Mouse (Mus musculus) CH12.LX (cell line): ENCODE measurements at regions not wholly inside any gene's neighbourhood (a gene's known extent, or its start where the extent isn't known, plus 50 kb on each side); places are given as distances from the start of the nearest gene placed in this dataset.
A peak's percentile ranks its signal among the peaks of the same experiment; 100 is the strongest.

Experiments
- DNase-seq: peaks from one replicate; pipeline ENCODE4 v3.0.0-alpha.2; 2013; ENCODE audit errors: extremely low read depth
- H3K27ac ChIP-seq: 2 replicates; pipeline ENCODE4 v1.5.1; 2012; ENCODE audit warnings: low read depth, mild to moderate bottlenecking, control low read depth, moderate library complexity; ENCODE audit not compliant: insufficient read depth
- H3K27me3 ChIP-seq: replicated peaks from 2 replicates; pipeline ENCODE3; 2012; ENCODE audit warnings: inconsistent platforms
- H3K36me3 ChIP-seq, 2 experiments: replicated peaks in 1 of 2; 2 replicates each; pipeline versions ENCODE3 to v1.6.1; 2012; ENCODE audit warnings: inconsistent platforms in 1 of 2, low read length in 1 of 2, mild to moderate bottlenecking in 1 of 2, mixed read lengths in 1 of 2, moderate library complexity in 1 of 2; ENCODE audit not compliant: control insufficient read depth in 1 of 2, insufficient read depth in 1 of 2
- H3K4me1 ChIP-seq, 2 experiments: 2 replicates each; pipeline ENCODE4 v1.6.1; 2012; ENCODE audit warnings: inconsistent platforms in 1 of 2, moderate library complexity in 1 of 2; ENCODE audit not compliant: insufficient read depth in 2 of 2, control insufficient read depth in 1 of 2
- H3K4me2 ChIP-seq: 2 replicates; pipeline ENCODE4 v1.6.1; 2012; ENCODE audit warnings: low read depth, mild to moderate bottlenecking, control low read depth; ENCODE audit not compliant: poor library complexity, insufficient read depth, severe bottlenecking
- H3K4me3 ChIP-seq, 3 experiments: fragments of 150-350 bp in 1 of 3; sonication (generic) in 1 of 3; replicated peaks in 1 of 3; 2 replicates each; pipeline versions ENCODE3 to v1.5.1; 2011 to 2012; ENCODE audit warnings: low read depth in 2 of 3, low read length in 2 of 3, mild to moderate bottlenecking in 2 of 3, moderate library complexity in 2 of 3, control low read depth in 1 of 3, improper control_type of control experiment in 1 of 3, inconsistent platforms in 1 of 3, mixed read lengths in 1 of 3; ENCODE audit not compliant: poor library complexity in 1 of 3
- H3K79me2 ChIP-seq: replicated peaks from 2 replicates; pipeline ENCODE4 v1.6.1; 2012; ENCODE audit warnings: mild to moderate bottlenecking, moderate library complexity; ENCODE audit not compliant: control insufficient read depth, poor library complexity, insufficient read depth, severe bottlenecking; ENCODE audit errors: extremely low read depth
- H3K9ac ChIP-seq: 2 replicates; pipeline ENCODE4 v1.6.1; 2012; ENCODE audit warnings: low read depth, mild to moderate bottlenecking, control low read depth, moderate library complexity; ENCODE audit not compliant: insufficient read depth
- H3K9me3 ChIP-seq: replicated peaks from 2 replicates; pipeline ENCODE3; 2012; ENCODE audit warnings: low read length, inconsistent platforms, mixed read lengths
- BHLHE40 ChIP-seq: IDR thresholded peaks from 2 replicates; pipeline ENCODE4 v1.6.1; 2011; ENCODE audit warnings: mild to moderate bottlenecking, low read depth, low read length, improper control_type of control experiment
- CHD2 ChIP-seq: IDR thresholded peaks from 2 replicates; pipeline ENCODE4 v1.6.1; 2011; ENCODE audit warnings: low read length, improper control_type of control experiment
- CTCF ChIP-seq, 2 experiments: IDR thresholded peaks in 1 of 2; conservative IDR thresholded peaks in 1 of 2; 2 replicates each; pipeline ENCODE4 v1.5.1; 2011 to 2012; ENCODE audit warnings: low read depth in 2 of 2, low read length in 2 of 2, improper control_type of control experiment in 1 of 2, inconsistent platforms in 1 of 2, mild to moderate bottlenecking in 1 of 2, moderate library complexity in 1 of 2
- EP300 ChIP-seq: IDR thresholded peaks from 2 replicates; pipeline ENCODE4 v1.6.1; 2011; ENCODE audit warnings: low read length, improper control_type of control experiment
- ETS1 ChIP-seq: conservative IDR thresholded peaks from 2 replicates; pipeline ENCODE4 v1.6.1; 2012; ENCODE audit warnings: low read depth, mild to moderate bottlenecking, inconsistent platforms, low read length, improper control_type of control experiment, moderate library complexity
- IRF4 ChIP-seq: IDR thresholded peaks from 2 replicates; pipeline ENCODE4 v1.6.1; 2014; ENCODE audit warnings: low read depth, mild to moderate bottlenecking, inconsistent platforms, low read length, improper control_type of control experiment
- JUN ChIP-seq: IDR thresholded peaks from 2 replicates; pipeline ENCODE4 v1.6.1; 2011; ENCODE audit warnings: low read depth, mild to moderate bottlenecking, low read length, improper control_type of control experiment, moderate library complexity; ENCODE audit not compliant: insufficient read depth
- JUND ChIP-seq: conservative IDR thresholded peaks from 2 replicates; pipeline ENCODE4 v1.6.1; 2011; ENCODE audit warnings: low read depth, low read length, improper control_type of control experiment
- MAFK ChIP-seq: IDR thresholded peaks from 2 replicates; pipeline ENCODE4 v1.6.1; 2011; ENCODE audit warnings: low read length, improper control_type of control experiment; ENCODE audit not compliant: insufficient replicate concordance
- MAX ChIP-seq: IDR thresholded peaks from 2 replicates; pipeline ENCODE4 v1.6.1; 2011; ENCODE audit warnings: low read length, improper control_type of control experiment
- MEF2A ChIP-seq: IDR thresholded peaks from 2 replicates; pipeline ENCODE4 v1.6.1; 2014; ENCODE audit warnings: low read depth, mild to moderate bottlenecking, inconsistent platforms, low read length, improper control_type of control experiment, borderline replicate concordance
- MYC ChIP-seq: IDR thresholded peaks from 2 replicates; pipeline ENCODE4 v1.6.1; 2011; ENCODE audit warnings: low read depth, mild to moderate bottlenecking, improper control_type of control experiment, low read length
- NELFE ChIP-seq: IDR thresholded peaks from 2 replicates; pipeline ENCODE4 v1.6.1; 2011; ENCODE audit warnings: low read depth, low read length, improper control_type of control experiment
- NRF1 ChIP-seq: IDR thresholded peaks from 2 replicates; pipeline ENCODE4 v1.6.1; 2014; ENCODE audit warnings: low read depth, mild to moderate bottlenecking, inconsistent platforms, low read length, improper control_type of control experiment, moderate library complexity
- POLR2A ChIP-seq: IDR thresholded peaks from 2 replicates; pipeline ENCODE4 v1.6.1; 2011; ENCODE audit warnings: low read depth, mild to moderate bottlenecking, improper control_type of control experiment, low read length
- RAD21 ChIP-seq: IDR thresholded peaks from 2 replicates; pipeline ENCODE4 v1.6.1; 2011; ENCODE audit warnings: low read depth, mild to moderate bottlenecking, low read length, improper control_type of control experiment, moderate library complexity
- RCOR1 ChIP-seq: conservative IDR thresholded peaks from 2 replicates; pipeline ENCODE4 v1.6.1; 2012; ENCODE audit warnings: low read depth, mild to moderate bottlenecking, inconsistent platforms, low read length, improper control_type of control experiment
- SIN3A ChIP-seq: IDR thresholded peaks from 2 replicates; pipeline ENCODE4 v1.6.1; 2012; ENCODE audit warnings: low read length, improper control_type of control experiment, inconsistent platforms
- SMC3 ChIP-seq: IDR thresholded peaks from 2 replicates; pipeline ENCODE4 v1.6.1; 2011; ENCODE audit warnings: low read depth, low read length, improper control_type of control experiment
- TBP ChIP-seq: conservative IDR thresholded peaks from 2 replicates; pipeline ENCODE4 v1.6.1; 2011; ENCODE audit warnings: low read depth, low read length, improper control_type of control experiment
- TCF12 ChIP-seq: IDR thresholded peaks from 2 replicates; pipeline ENCODE4 v1.6.1; 2014; ENCODE audit warnings: low read depth, mild to moderate bottlenecking, inconsistent platforms, low read length, improper control_type of control experiment
- ZNF384 ChIP-seq: IDR thresholded peaks from 2 replicates; pipeline ENCODE4 v1.6.1; 2012; ENCODE audit warnings: low read depth, low read length, improper control_type of control experiment, inconsistent platforms
- dilution Hi-C: fragments of 300-500 bp; cut with MboI; formaldehyde crosslinking; loops from 2 replicates; pipeline ENCODE4 v1.14.3; 2020; ENCODE audit warnings: low sequenced_read_pairs; ENCODE audit not compliant: extremely low pct_unique_long_range_greater_than_20kb, extremely low pct_ligation_motif_present
- in situ Hi-C: fragments of 300-500 bp; cut with MboI; formaldehyde crosslinking; loops from 3 replicates; pipeline ENCODE4 v1.14.3; 2019; ENCODE audit warnings: low sequenced_read_pairs, low pct_ligation_motif_present, low pct_unique_long_range_greater_than_20kb, mixed read lengths

GRCm38 (mm10) chr4:35322432-35323173 lies 96.6 kb upstream of the C9orf72 start:
- H3K4me1 ChIP-seq = peaks cover 3 to 18% of the 10 kb centered on the region in 2 experiments; a peak in 2 of 4 replicates
- dilution Hi-C loops (no loop called here), in situ Hi-C loops (no loop called here)
- H3K9me3 ChIP-seq = no peaks in the 10 kb centered on the region
- H3K9ac ChIP-seq = no peak overlapping the region
- H3K79me2 ChIP-seq = no peaks in the 10 kb centered on the region
- TF ChIP-seq EP300 = peak; percentile 87
- no peak for TF ChIP-seq POLR2A
- peak; percentile 94 for TF ChIP-seq MAFK
- TF ChIP-seq RCOR1 = no peak
- TF ChIP-seq CHD2 = no peak
- 0 out of 2 replicates have a peak, but pooled peaks have one; percentile 40 for TF ChIP-seq MEF2A
- TF ChIP-seq ZNF384 = peak; percentile 95
- peak; percentile 56 for TF ChIP-seq JUND
- TF ChIP-seq MAX = no peak
- no peak for TF ChIP-seq NELFE
- TF ChIP-seq JUN = peak; percentile 57
- 0 out of 2 replicates have a peak, but pooled peaks have one; percentile 31 for TF ChIP-seq TBP
- TF ChIP-seq SMC3 = no peak
- no peak for TF ChIP-seq BHLHE40
- TF ChIP-seq ETS1 = peak; percentile 16; the same call in 1 of the 2 replicates
- TF ChIP-seq IRF4 = peak; percentile 64
- TF ChIP-seq MYC = 0 out of 2 replicates have a peak, but pooled peaks have one; percentile 21
- TF ChIP-seq TCF12 = no peak
- TF ChIP-seq, all 38 proteins: peak for 10
- Histone ChIP-seq H3K4me2 (no peak overlapping the region), H3K36me3 (no peaks in the 10 kb centered on the region), H3K27me3 (no peaks in the 10 kb centered on the region), H3K27ac (no peak overlapping the region), H3K4me3 (no peak overlapping the region)
- DNase-seq = peak; percentile 77

- Histone ChIP-seq H3K79me2 (no peaks in the 10 kb centered on the region), H3K4me2 (0 out of 2 replicates have a peak overlapping the region, but pooled peaks have one; percentile 24), H3K4me3 (no peak overlapping the region), H3K27ac (no peak overlapping the region), H3K4me1 (peaks cover 6 to 13% of the 10 kb centered on the region in 2 experiments), H3K36me3 (no peaks in the 10 kb centered on the region), H3K9ac (no peak overlapping the region), H3K27me3 (no peaks in the 10 kb centered on the region), H3K9me3 (no peaks in the 10 kb centered on the region)
- TF ChIP-seq TCF12 = 0 out of 2 replicates have a peak, but pooled peaks have one; percentile 49
- peak; percentile 36 for TF ChIP-seq SMC3
- TF ChIP-seq BHLHE40 = peak; percentile 37; the same call in 1 of the 2 replicates
- no peak for TF ChIP-seq POLR2A
- TF ChIP-seq ETS1 = 0 out of 2 replicates have a peak, but pooled peaks have one; percentile 18
- no peak for TF ChIP-seq NRF1
- TF ChIP-seq CTCF (conservative IDR thresholded peaks at IDR 0.05 in 1 of 2, IDR thresholded peaks at IDR 0.05 in 1 of 2; ENCODE audit: low read depth in 2 of 2, low read length in 2 of 2) = peak; percentile 60 to 66; a peak in 3 of 4 replicates
- peak; percentile 65 for TF ChIP-seq RAD21
- TF ChIP-seq EP300 = peak; percentile 94
- no peak for TF ChIP-seq SIN3A
- TF ChIP-seq MAFK = peak; percentile 75; the same call in 1 of the 2 replicates
- peak; percentile 95 for TF ChIP-seq IRF4
- 0 out of 2 replicates have a peak, but pooled peaks have one; percentile 61 for TF ChIP-seq RCOR1
- peak; percentile 54 for DNase-seq
- in situ Hi-C loops (no loop called here), dilution Hi-C loops (no loop called here)
Observed at GRCm38 (mm10) chr4:35310396-35310977, 84.5 kb upstream of the C9orf72 start.
